In the genomic region with DNA sequence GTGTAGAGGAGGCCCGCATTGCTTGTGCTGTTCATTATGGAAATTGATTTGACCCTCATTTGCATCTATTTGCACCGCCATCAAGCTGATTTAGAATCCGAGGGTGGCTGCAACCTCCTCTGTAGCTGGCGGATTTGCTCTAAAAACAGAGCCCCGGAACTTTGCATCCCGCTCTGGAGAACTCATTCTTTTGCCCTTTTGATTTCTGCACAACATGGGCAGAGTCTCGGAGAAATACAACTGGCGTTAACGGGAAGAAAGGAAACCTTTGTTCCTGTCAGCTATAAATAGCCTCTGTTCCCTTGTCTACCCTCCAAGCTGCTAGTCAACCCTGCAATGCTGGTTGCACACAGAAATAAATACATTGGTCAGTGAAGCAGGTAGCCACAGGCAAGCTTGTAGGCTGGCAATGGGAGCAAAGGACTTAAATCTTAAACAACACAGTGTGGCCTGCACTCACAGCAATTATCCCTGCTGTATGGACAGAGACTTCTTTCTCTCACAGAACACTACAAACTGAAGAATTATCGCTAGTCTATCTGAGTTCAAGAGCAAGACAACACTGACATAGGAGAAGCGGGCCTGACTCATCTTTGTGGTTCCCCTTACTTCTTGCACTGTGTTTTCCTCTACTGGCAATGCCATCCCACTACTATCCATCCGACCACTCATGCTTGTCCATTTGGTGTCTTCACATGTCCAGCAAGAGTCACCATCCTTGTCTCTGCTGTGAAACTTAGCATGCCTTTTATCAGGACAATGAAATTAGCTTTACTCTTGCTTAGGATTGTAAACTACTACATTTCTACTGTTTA, we compare ENCODE assay signal across 8 mouse cellular contexts.
DNase-seq lines count a peak whose midpoint lies in the region; ATAC-seq and TF ChIP-seq lines count a peak whose summit lies in the region.
"Had no signal": no experiment of that assay in that cellular context is flagged by ENCODE, and none has a peak within 500 bp of the region (broad histone marks: within the 10 kb centered on the region; RNA-seq: fewer than 3 reads in every experiment).

No protein-coding gene starts in this region.

- H3K27ac ChIP-seq in forebrain, embryonic 14.5 days (ENCODE audit: low read depth, low read length) = no peak overlapping the region
- no peak overlapping the region for H3K27ac ChIP-seq in midbrain, postnatal 0 days (ENCODE audit: low read depth, low read length)
- H3K27ac ChIP-seq in left cerebral cortex, adult 2 months = no peak overlapping the region

- peak overlapping the region; percentile 42; the same call in 1 of the 2 replicates for H3K9ac ChIP-seq in forebrain, embryonic 14.5 days (ENCODE audit: low read length)
- no peak overlapping the region for H3K9ac ChIP-seq in midbrain, postnatal 0 days (replicated peaks; ENCODE audit: low read length, poor library complexity, severe bottlenecking)

- H3K27me3 ChIP-seq in forebrain, embryonic 14.5 days (replicated peaks; ENCODE audit: control insufficient read depth, insufficient read depth, low read length) = no peaks in the 10 kb centered on the region
- no peaks in the 10 kb centered on the region for H3K27me3 ChIP-seq in midbrain, postnatal 0 days (ENCODE audit: insufficient read depth, low read length)

- peak; percentile 94 for ATAC-seq in forebrain, embryonic 14.5 days
- no peak; the same call in 1 of the 2 replicates for ATAC-seq in midbrain, postnatal 0 days (ENCODE audit: low FRiP score)

- TF ChIP-seq CTCF in midbrain, postnatal 0 days (IDR thresholded peaks at IDR 0.05) = no peak
- TF ChIP-seq CTCF in left cerebral cortex, adult 2 months (IDR thresholded peaks at IDR 0.05) = no peak

- WGBS in forebrain, embryonic 14.5 days = 17% methylated on average over 12 of the region's 12 CpGs
- WGBS in midbrain, postnatal 0 days = 33% methylated on average over 12 of the region's 12 CpGs

- no peaks in the 10 kb centered on the region for H3K36me3 ChIP-seq in forebrain, embryonic 14.5 days (ENCODE audit: control insufficient read depth, insufficient read depth, low read length)
- no peaks in the 10 kb centered on the region for H3K36me3 ChIP-seq in midbrain, postnatal 0 days (ENCODE audit: insufficient read depth, low read length)

- no peaks in the 10 kb centered on the region for H3K9me3 ChIP-seq in forebrain, embryonic 14.5 days (replicated peaks; ENCODE audit: control insufficient read depth, low read length)
- H3K9me3 ChIP-seq in midbrain, postnatal 0 days (ENCODE audit: low read length) = no peaks in the 10 kb centered on the region

- no peak overlapping the region for H3K4me3 ChIP-seq in forebrain, embryonic 14.5 days (ENCODE audit: low read depth, low read length)
- no peak overlapping the region for H3K4me3 ChIP-seq in midbrain, postnatal 0 days (ENCODE audit: low read depth, low read length)
- no peak overlapping the region for H3K4me3 ChIP-seq in left cerebral cortex, adult 2 months

- intact Hi-C loops in left cerebral cortex, adult 2 months (cut with DNase I) = no loop called here

- peak overlapping the region; percentile 35 for H3K4me2 ChIP-seq in forebrain, embryonic 14.5 days (ENCODE audit: low read length)
- peak overlapping the region; percentile 19 for H3K4me2 ChIP-seq in midbrain, postnatal 0 days (ENCODE audit: low read depth, low read length, poor library complexity, severe bottlenecking)

- H3K4me1 ChIP-seq in forebrain, embryonic 14.5 days (ENCODE audit: control insufficient read depth, insufficient read depth, low read length) = peaks cover 9% of the 10 kb centered on the region
- no peaks in the 10 kb centered on the region for H3K4me1 ChIP-seq in midbrain, postnatal 0 days (ENCODE audit: insufficient read depth, low read length)

- DNase-seq in embryo, embryonic 10.5 days (ENCODE audit: low spot score) = peak; percentile 31
- peak; percentile 72 for DNase-seq in forebrain, embryonic 14.5 days (ENCODE audit: low spot score)
- DNase-seq in kidney, adult 11 months = peak; percentile 37
- DNase-seq in midbrain, postnatal 0 days (ENCODE audit: low spot score) = peak; percentile 31
- no peak for DNase-seq in ovary, postnatal 14 days (ENCODE audit: low spot score)
- no peak for DNase-seq in left cerebral cortex, adult 2 months (ENCODE audit: extremely low spot score in 1 of 2, low spot score in 2 of 2)
- DNase-seq in liver = no peak
- DNase-seq: cerebellum, adult 2 months had no signal

Comparison
In these comparisons a context has a peak if more than half of its experiments do, and no peak if none do; other contexts are left out.
1. DNase-seq: peak in embryo, embryonic 10.5 days (single experiment), forebrain, embryonic 14.5 days (single experiment), kidney, adult 11 months (single experiment) and midbrain, postnatal 0 days (single experiment); none in ovary, postnatal 14 days (single experiment), left cerebral cortex, adult 2 months (0 of 2) and liver (single experiment).